8 mouse cellular contexts compared by ENCODE assay signal in genomic region chr12:55397544-55398239, GRCm38 (mm10). TPM values are rescaled to one million over a fixed set of nuclear protein-coding genes. Genes with fewer than 3 reads are reported as not detected.
DNase-seq lines count a peak whose midpoint lies in the region; ATAC-seq lines count a peak whose summit lies in the region.

No protein-coding gene starts in this region.

- no peaks in the 10 kb centered on the region for H3K9me3 ChIP-seq in kidney, embryonic 15.5 days (replicated peaks)
- H3K9me3 ChIP-seq in embryonic facial prominence, embryonic 13.5 days: no peaks in the 10 kb centered on the region
- no peaks in the 10 kb centered on the region for H3K9me3 ChIP-seq in hindbrain, embryonic 12.5 days (replicated peaks)
- H3K9me3 ChIP-seq in midbrain, embryonic 13.5 days: no peaks in the 10 kb centered on the region

- H3K4me1 ChIP-seq in kidney, embryonic 15.5 days: peaks cover 18% of the 10 kb centered on the region
- peaks cover 10% of the 10 kb centered on the region for H3K4me1 ChIP-seq in embryonic facial prominence, embryonic 13.5 days
- peaks cover 14% of the 10 kb centered on the region for H3K4me1 ChIP-seq in hindbrain, embryonic 12.5 days
- peaks cover 23% of the 10 kb centered on the region for H3K4me1 ChIP-seq in midbrain, embryonic 13.5 days (replicated peaks)

- H3K27me3 ChIP-seq in kidney, embryonic 15.5 days: no peaks in the 10 kb centered on the region
- H3K27me3 ChIP-seq in embryonic facial prominence, embryonic 13.5 days: no peaks in the 10 kb centered on the region
- H3K27me3 ChIP-seq in hindbrain, embryonic 12.5 days: no peaks in the 10 kb centered on the region
- H3K27me3 ChIP-seq in midbrain, embryonic 13.5 days: no peaks in the 10 kb centered on the region

- no peak for DNase-seq in kidney, postnatal 4 days
- no peak for DNase-seq in gastrocnemius, adult 18-20 months (ENCODE audit: low spot score)
- no peak for DNase-seq in layer of hippocampus, adult 18-20 months (ENCODE audit: low spot score in 2 of 2)
- DNase-seq in cerebellum, postnatal 4 days (ENCODE audit: low spot score in 2 of 2): no peak

- peak overlapping the region; percentile 95 for H3K27ac ChIP-seq in kidney, embryonic 15.5 days
- peak overlapping the region; percentile 96 for H3K27ac ChIP-seq in embryonic facial prominence, embryonic 13.5 days
- peak overlapping the region; percentile 82 for H3K27ac ChIP-seq in hindbrain, embryonic 12.5 days
- H3K27ac ChIP-seq in midbrain, embryonic 13.5 days: peak overlapping the region; percentile 90

- peak overlapping the region; percentile 88 for H3K9ac ChIP-seq in kidney, embryonic 15.5 days
- H3K9ac ChIP-seq in embryonic facial prominence, embryonic 13.5 days: peak overlapping the region; percentile 95
- H3K9ac ChIP-seq in hindbrain, embryonic 12.5 days: peak overlapping the region; percentile 96
- H3K9ac ChIP-seq in midbrain, embryonic 13.5 days (replicated peaks): peak overlapping the region; percentile 94

- WGBS in kidney, embryonic 15.5 days: 60% methylated on average over 9 of the region's 9 CpGs
- 63% methylated on average over 9 of the region's 9 CpGs for WGBS in embryonic facial prominence, embryonic 13.5 days
- WGBS in hindbrain, embryonic 12.5 days: 73% methylated on average over 9 of the region's 9 CpGs
- 76% methylated on average over 9 of the region's 9 CpGs for WGBS in midbrain, embryonic 13.5 days

- H3K4me2 ChIP-seq in kidney, embryonic 15.5 days: peak overlapping the region; percentile 86
- H3K4me2 ChIP-seq in embryonic facial prominence, embryonic 13.5 days: peak overlapping the region; percentile 91
- peak overlapping the region; percentile 96 for H3K4me2 ChIP-seq in hindbrain, embryonic 12.5 days (replicated peaks)
- H3K4me2 ChIP-seq in midbrain, embryonic 13.5 days (replicated peaks): peak overlapping the region; percentile 90

- ATAC-seq in kidney, embryonic 15.5 days (replicated peaks; ENCODE audit: low FRiP score): no peak
- no peak for ATAC-seq in embryonic facial prominence, embryonic 13.5 days (ENCODE audit: insufficient number of reproducible peaks, insufficient read depth, low FRiP score, low TSS enrichment, low read depth)
- ATAC-seq in hindbrain, embryonic 12.5 days (ENCODE audit: low FRiP score): no peak
- no peak for ATAC-seq in midbrain, embryonic 13.5 days

- H3K36me3 ChIP-seq in kidney, embryonic 15.5 days: no peaks in the 10 kb centered on the region
- H3K36me3 ChIP-seq in embryonic facial prominence, embryonic 13.5 days: peaks cover 8% of the 10 kb centered on the region; the same call in 1 of the 2 replicates
- H3K36me3 ChIP-seq in hindbrain, embryonic 12.5 days: peaks cover 2% of the 10 kb centered on the region; the same call in 1 of the 2 replicates
- peaks cover 4% of the 10 kb centered on the region; the same call in 1 of the 2 replicates for H3K36me3 ChIP-seq in midbrain, embryonic 13.5 days

- peak overlapping the region; percentile 92 for H3K4me3 ChIP-seq in kidney, embryonic 15.5 days (replicated peaks)
- H3K4me3 ChIP-seq in embryonic facial prominence, embryonic 13.5 days: peak overlapping the region; percentile 95
- peak overlapping the region; percentile 94 for H3K4me3 ChIP-seq in hindbrain, embryonic 12.5 days
- H3K4me3 ChIP-seq in midbrain, embryonic 13.5 days (replicated peaks): peak overlapping the region; percentile 98

RNA-seq across cellular contexts. Expression of gene Psma6, which starts 13.7 kb away (rescaled TPM):
- 405 and 435 TPM in 2 replicates for polyA plus RNA-seq in kidney, embryonic 15.5 days (2015; fragmentation: Nextera tagmentation; extraction: Ambion mirVana)
- polyA plus RNA-seq in embryonic facial prominence, embryonic 13.5 days (2015; fragmentation: Nextera tagmentation; extraction: Ambion mirVana): 440 and 454 TPM in 2 replicates
- 382 and 419 TPM in 2 replicates for polyA plus RNA-seq in hindbrain, embryonic 12.5 days (2016; fragmentation: Nextera tagmentation; extraction: Ambion mirVana)
- polyA plus RNA-seq in midbrain, embryonic 13.5 days (2015; fragmentation: Nextera tagmentation; extraction: Ambion mirVana): 464 and 465 TPM in 2 replicates
- total RNA-seq in gastrocnemius, adult 18-20 months (2021): 100 to 1,000 TPM; 162 TPM
- total RNA-seq in layer of hippocampus, adult 18-20 months (2021): 100 to 1,000 TPM; 140 to 142 TPM
